Mouse (Mus musculus) midbrain, postnatal 0 days (tissue): ENCODE measurements around the gene Pepd. TPM values are rescaled to one million over a fixed set of nuclear protein-coding genes. Genes with fewer than 3 reads are reported as not detected.
A peak's percentile ranks its signal among the peaks of the same experiment; 100 is the strongest.

Experiments used
- ATAC-seq: fragments of 200-750 bp; cut with Nextera tagmentation; 2 replicates; pipeline ENCODE4 v1.8.0; 2017; ENCODE audit warnings: moderate number of reproducible peaks, mild to moderate bottlenecking, moderate TSS enrichment, moderate library complexity; ENCODE audit not compliant: low FRiP score
- DNase-seq: peaks from one replicate; pipeline ENCODE4 v3.0.0-alpha.2; 2015; ENCODE audit warnings: low spot score
- H3K27ac ChIP-seq: fragments of 300-500 bp; sonication (generic); 2 replicates; pipeline ENCODE4 v1.5.1; 2014; ENCODE audit warnings: low read depth, mild to moderate bottlenecking, low read length, mixed read lengths
- H3K27me3 ChIP-seq: fragments of 300-500 bp; sonication (generic); 2 replicates; pipeline ENCODE4 v1.6.1; 2014; ENCODE audit warnings: low read length, control low read depth, mixed read lengths; ENCODE audit not compliant: insufficient read depth
- H3K36me3 ChIP-seq: fragments of 300-500 bp; sonication (generic); 2 replicates; pipeline ENCODE4 v1.6.1; 2014; ENCODE audit warnings: low read length, control low read depth, mixed read lengths; ENCODE audit not compliant: insufficient read depth
- H3K4me1 ChIP-seq: fragments of 300-500 bp; sonication (generic); 2 replicates; pipeline ENCODE4 v1.6.1; 2014; ENCODE audit warnings: mild to moderate bottlenecking, control low read depth, antibody characterized with exemption, low read length, mixed read lengths; ENCODE audit not compliant: insufficient read depth
- H3K4me2 ChIP-seq: fragments of 300-500 bp; sonication (generic); 2 replicates; pipeline ENCODE4 v1.6.1; 2014; ENCODE audit warnings: low read depth, mild to moderate bottlenecking, low read length, mixed read lengths; ENCODE audit not compliant: poor library complexity, severe bottlenecking
- H3K4me3 ChIP-seq: fragments of 300-500 bp; sonication (generic); 2 replicates; pipeline ENCODE4 v1.5.1; 2014; ENCODE audit warnings: low read depth, mild to moderate bottlenecking, low read length, moderate library complexity
- H3K9ac ChIP-seq: fragments of 300-500 bp; sonication (generic); replicated peaks from 2 replicates; pipeline ENCODE4 v1.6.1; 2014; ENCODE audit warnings: mild to moderate bottlenecking, low read length, moderate library complexity, mixed read lengths; ENCODE audit not compliant: poor library complexity, severe bottlenecking
- H3K9me3 ChIP-seq: fragments of 300-500 bp; sonication (generic); 2 replicates; pipeline ENCODE4 v1.6.1; 2016; ENCODE audit warnings: low read length, control low read depth
- CTCF ChIP-seq: IDR thresholded peaks from 2 replicates; pipeline ENCODE4 v1.5.1; 2016; ENCODE audit warnings: antibody characterized with exemption, mild to moderate bottlenecking
- WGBS: fragments of 180-500 bp; shearing (Covaris S2); extraction: QIAGEN DNeasy Blood & Tissue Kit; methylation state at CpG from one replicate; pipeline ENCODE4 v1.1.7; 2014; 5-methylcytosine and 5-hydroxymethylcytosine counted together
- polyA plus RNA-seq: library from polyadenylated mRNA; unstranded; fragments of >200 nt; fragmentation: Nextera tagmentation; extraction: Ambion mirVana; gene quantifications from 2 replicates; pipeline ENCODE4 v1.2.1, GENCODE M21; 2015
- total RNA-seq: library from RNA; depleted of rRNA; stranded (reverse); fragments of >200 nt; gene quantifications from 2 replicates; pipeline ENCODE4 v1.2.3, GENCODE M21; 2014

Pepd gene
- total and polyA plus RNA-seq, 2 experiments from 2014 or later: 60.8 to 69.8 TPM

- Histone ChIP-seq H3K4me3 (no peak overlapping the region), H3K36me3 (no peaks in the 10 kb centered on the region), H3K4me2 (no peak overlapping the region), H3K4me1 (no peaks in the 10 kb centered on the region), H3K27ac (no peak overlapping the region), H3K9me3 (no peaks in the 10 kb centered on the region), H3K27me3 (no peaks in the 10 kb centered on the region), H3K9ac (no peak overlapping the region)
- WGBS: 76% methylated on average over 16 of the region's 16 CpGs
- TF ChIP-seq CTCF: no peak
- ATAC-seq: no peak
- no peak for DNase-seq
Observed at GRCm38 (mm10) chr7:35028559-35028958, 116.4 kb downstream of the Pepd start.

GRCm38 (mm10) chr7:35029228-35029627 lies 117.0 kb downstream of the Pepd start:
- Histone ChIP-seq H3K27ac (no peak overlapping the region), H3K27me3 (no peaks in the 10 kb centered on the region), H3K36me3 (0 out of 2 replicates have a peak, but pooled peaks cover under 1% of the 10 kb centered on the region), H3K4me1 (no peaks in the 10 kb centered on the region), H3K4me3 (no peak overlapping the region), H3K9ac (no peak overlapping the region), H3K4me2 (no peak overlapping the region), H3K9me3 (no peaks in the 10 kb centered on the region)
- WGBS: 89% methylated on average over 5 of the region's 5 CpGs
- DNase-seq (no peak), ATAC-seq (no peak)
- no peak for TF ChIP-seq CTCF

- H3K9ac ChIP-seq: no peak overlapping the region
- no peak for TF ChIP-seq CTCF
Observed at GRCm38 (mm10) chr7:35029648-35030047, 117.5 kb downstream of the Pepd start.

GRCm38 (mm10) chr7:35030567-35030966 lies 118.4 kb downstream of the Pepd start:
- Histone ChIP-seq H3K9me3 (no peaks in the 10 kb centered on the region), H3K4me3 (no peak overlapping the region), H3K27me3 (no peaks in the 10 kb centered on the region), H3K36me3 (0 out of 2 replicates have a peak, but pooled peaks cover 10% of the 10 kb centered on the region), H3K4me2 (no peak overlapping the region), H3K4me1 (no peaks in the 10 kb centered on the region), H3K9ac (no peak overlapping the region), H3K27ac (no peak overlapping the region)
- no peak for DNase-seq
- 87% methylated on average over 6 of the region's 6 CpGs for WGBS
- ATAC-seq: no peak
- no peak for TF ChIP-seq CTCF

More at GRCm38 (mm10) chr7:35029648-35030047, 117.5 kb downstream of the Pepd start:
- ATAC-seq (no peak), DNase-seq (no peak)
- Histone ChIP-seq H3K4me2 (no peak overlapping the region), H3K27ac (no peak overlapping the region), H3K36me3 (0 out of 2 replicates have a peak, but pooled peaks cover 5% of the 10 kb centered on the region), H3K9me3 (no peaks in the 10 kb centered on the region), H3K4me1 (no peaks in the 10 kb centered on the region), H3K4me3 (no peak overlapping the region), H3K27me3 (no peaks in the 10 kb centered on the region)
- WGBS: 77% methylated on average over 3 of the region's 3 CpGs

GRCm38 (mm10) chr7:35035141-35035553 lies 123.0 kb downstream of the Pepd start:
- Histone ChIP-seq H3K27ac (no peak overlapping the region), H3K9ac (0 out of 2 replicates have a peak overlapping the region, but pooled peaks have one; percentile 8), H3K9me3 (no peaks in the 10 kb centered on the region), H3K4me1 (peaks cover 3% of the 10 kb centered on the region), H3K4me2 (no peak overlapping the region), H3K4me3 (no peak overlapping the region), H3K36me3 (peaks cover 11% of the 10 kb centered on the region; the same call in 1 of the 2 replicates), H3K27me3 (no peaks in the 10 kb centered on the region)
- ATAC-seq (no peak), DNase-seq (peak; percentile 65)
- no peak; the same call in 1 of the 2 replicates for TF ChIP-seq CTCF
- 44% methylated on average over 6 of the region's 6 CpGs for WGBS

- Histone ChIP-seq H3K36me3 (peaks cover 15% of the 10 kb centered on the region; the same call in 1 of the 2 replicates), H3K27ac (no peak overlapping the region), H3K9me3 (no peaks in the 10 kb centered on the region), H3K27me3 (no peaks in the 10 kb centered on the region), H3K9ac (no peak overlapping the region), H3K4me3 (no peak overlapping the region), H3K4me1 (peaks cover 3% of the 10 kb centered on the region), H3K4me2 (no peak overlapping the region)
- DNase-seq (no peak), ATAC-seq (no peak)
- no peak for TF ChIP-seq CTCF
- 83% methylated on average over 4 of the region's 4 CpGs for WGBS
Observed at GRCm38 (mm10) chr7:35035565-35035964, 123.4 kb downstream of the Pepd start.
